Mouse (Mus musculus) cortical plate, adult 2 months (tissue): ENCODE measurements around the gene Galnt17.

Experiments used
- CTCF ChIP-seq: fragments of 200-500 bp; IDR thresholded peaks from 2 replicates; pipeline ENCODE4 v1.5.1; 2011; ENCODE audit warnings: mild to moderate bottlenecking, control low read depth, low read length; ENCODE audit not compliant: insufficient read depth; ENCODE audit errors: extremely low read depth
- POLR2A ChIP-seq: fragments of 200-500 bp; IDR thresholded peaks from 2 replicates; pipeline ENCODE4 v1.6.1; 2011; ENCODE audit warnings: mild to moderate bottlenecking, low read length, control low read depth; ENCODE audit not compliant: insufficient read depth; ENCODE audit errors: extremely low read depth

DNA sequence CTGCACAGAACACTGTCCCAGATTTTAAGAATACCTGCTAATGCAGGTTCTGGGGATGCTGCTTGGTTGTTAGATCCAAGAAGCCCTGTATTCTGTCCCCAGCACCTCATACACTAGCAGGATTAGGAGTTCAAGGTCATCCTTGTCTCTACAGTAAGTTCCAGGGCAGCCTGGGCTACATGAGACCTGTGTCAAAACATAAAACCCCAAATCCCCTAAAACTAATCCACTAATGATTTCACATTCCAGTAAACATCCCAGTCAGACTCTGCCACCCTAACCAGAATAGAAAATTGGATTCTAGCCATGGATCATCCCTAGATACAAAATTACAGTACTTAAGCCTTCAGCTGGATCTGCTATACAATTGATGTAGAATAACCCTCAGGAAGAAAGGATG is 123.7 kb downstream of the Galnt17 start:
- TF ChIP-seq CTCF (no peak), POLR2A (no peak)
